Mouse (Mus musculus): ENCODE measurements around the gene Raf1. TPM values are rescaled to one million over a fixed set of nuclear protein-coding genes. Genes with fewer than 3 reads are reported as not detected.

Raf1 gene
- polyA plus RNA-seq, 1 experiment from 2014 or later = 141 TPM

DNA sequence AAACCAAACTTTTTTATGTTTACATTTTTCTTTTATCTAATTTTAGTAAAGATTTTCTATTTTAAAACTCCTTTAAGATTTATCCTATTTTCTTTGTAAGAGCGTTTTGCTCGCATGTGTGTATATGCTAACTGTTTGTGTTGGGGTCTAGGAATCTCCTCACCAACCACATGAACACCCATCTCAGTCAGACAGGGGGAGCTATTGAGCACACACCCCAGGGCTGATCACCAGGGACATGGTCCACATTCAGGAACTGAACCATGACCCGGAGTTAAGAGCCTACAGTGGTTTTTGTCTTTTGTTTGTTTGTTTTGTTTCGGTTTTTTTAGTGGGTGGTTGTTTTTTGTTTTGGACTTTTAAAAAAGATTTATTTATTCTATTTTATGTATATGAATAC is 22.3 kb upstream of the Raf1 start:
- ATAC-seq (ENCODE audit: insufficient number of reproducible peaks, low FRiP score, low TSS enrichment, low read depth) = no peak
- no peak overlapping the region for H3K9ac ChIP-seq (ENCODE audit: low read length)

DNA sequence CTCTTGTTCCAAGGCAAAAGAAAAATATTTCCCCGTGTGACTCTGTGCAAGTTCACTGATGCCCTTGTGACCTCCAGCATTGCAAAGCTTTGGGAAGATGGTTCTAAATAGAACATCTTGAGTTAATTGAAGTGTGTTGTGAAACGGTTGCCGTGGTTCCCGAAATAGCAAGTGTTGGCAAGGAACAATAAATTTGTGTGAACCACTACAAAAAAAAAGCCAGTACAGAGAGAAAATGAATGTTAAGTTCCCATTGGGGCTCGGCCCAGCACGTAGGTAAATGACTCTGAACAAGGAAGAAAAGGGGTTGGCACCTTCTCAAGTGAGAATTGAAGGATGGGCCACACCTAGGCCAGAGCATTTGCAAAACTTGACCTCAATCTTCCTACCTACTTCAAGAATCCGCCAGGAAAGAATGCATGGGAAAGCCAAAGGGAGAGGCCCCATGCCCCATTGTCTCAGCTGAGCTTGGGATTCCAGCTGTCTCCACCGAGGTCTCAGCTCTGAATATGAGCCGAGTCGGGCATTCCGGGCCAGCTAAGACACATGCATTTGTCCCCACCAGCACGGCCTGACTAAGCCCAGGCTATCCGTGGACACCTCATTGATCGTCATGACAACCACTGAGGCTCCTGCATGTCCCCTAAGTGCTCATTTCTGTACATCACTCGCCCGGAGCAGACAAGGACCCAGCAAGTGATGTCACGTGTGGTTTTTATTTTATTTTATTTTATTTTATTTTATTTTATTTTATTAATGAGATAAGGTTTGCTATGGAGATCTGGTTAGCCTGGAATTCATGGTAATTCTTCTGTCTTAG is 21.5 kb upstream of the Raf1 start:
- Histone ChIP-seq H3K9me3 (ENCODE audit: control insufficient read depth, low read length) (no peaks in the 10 kb centered on the region), H3K4me2 (ENCODE audit: low read depth, severe bottlenecking) (no peak overlapping the region), H3K27me3 (ENCODE audit: control insufficient read depth, insufficient read depth, low read length) (no peaks in the 10 kb centered on the region), H3K36me3 (ENCODE audit: control insufficient read depth, insufficient read depth, low read length) (no peaks in the 10 kb centered on the region), H3K9ac (ENCODE audit: low read length) (no peak overlapping the region), H3K4me3 (ENCODE audit: low read depth, low read length) (no peak overlapping the region), H3K4me1 (ENCODE audit: control insufficient read depth, insufficient read depth, low read length) (no peaks in the 10 kb centered on the region), H3K27ac (replicated peaks; ENCODE audit: low read depth, low read length) (no peak overlapping the region)
- ATAC-seq (ENCODE audit: insufficient number of reproducible peaks, low FRiP score, low TSS enrichment, low read depth) = no peak
- DNase-seq (ENCODE audit: low spot score) = no peak
- WGBS = 80% methylated on average over 17 of the region's 17 CpGs

More for the DNA sequence above, 22.3 kb upstream of the Raf1 start:
- Histone ChIP-seq H3K4me3 (ENCODE audit: low read depth, low read length) (no peak overlapping the region), H3K36me3 (ENCODE audit: control insufficient read depth, insufficient read depth, low read length) (no peaks in the 10 kb centered on the region), H3K9me3 (ENCODE audit: control insufficient read depth, low read length) (no peaks in the 10 kb centered on the region), H3K27ac (replicated peaks; ENCODE audit: low read depth, low read length) (no peak overlapping the region), H3K27me3 (ENCODE audit: control insufficient read depth, insufficient read depth, low read length) (no peaks in the 10 kb centered on the region), H3K4me1 (ENCODE audit: control insufficient read depth, insufficient read depth, low read length) (no peaks in the 10 kb centered on the region), H3K4me2 (ENCODE audit: low read depth, severe bottlenecking) (no peak overlapping the region)
- no peak for DNase-seq (ENCODE audit: low spot score)
- 87% methylated on average over 4 of the region's 4 CpGs for WGBS

DNA sequence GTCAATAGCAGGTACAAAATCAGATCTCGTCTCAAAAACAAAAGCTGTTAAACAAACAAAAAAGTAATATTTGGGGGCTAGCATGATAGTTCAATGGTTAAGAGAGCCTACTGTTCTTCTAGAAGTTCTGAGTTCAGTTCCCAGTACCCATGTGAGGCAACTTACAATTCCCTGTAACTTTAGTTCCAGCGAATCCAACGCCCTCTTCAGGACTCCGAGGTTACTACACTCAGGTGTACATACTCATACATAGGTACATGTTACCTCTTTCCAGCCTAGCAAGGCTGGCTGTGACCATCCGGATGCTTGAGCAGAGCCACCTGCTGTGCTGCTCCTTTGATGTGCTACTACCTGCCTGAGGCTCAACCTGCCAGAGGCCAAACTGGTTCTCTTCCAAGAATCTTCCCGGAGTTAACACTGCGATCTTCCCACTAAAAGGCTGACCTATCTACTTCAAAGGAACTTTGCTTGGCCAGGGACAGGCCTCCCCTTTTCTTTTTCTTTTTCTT is 20.3 kb upstream of the Raf1 start:
- Histone ChIP-seq H3K27me3 (ENCODE audit: control insufficient read depth, insufficient read depth, low read length) (no peaks in the 10 kb centered on the region), H3K27ac (replicated peaks; ENCODE audit: low read depth, low read length) (no peak overlapping the region), H3K4me2 (ENCODE audit: low read depth, severe bottlenecking) (no peak overlapping the region), H3K9ac (ENCODE audit: low read length) (no peak overlapping the region), H3K4me3 (ENCODE audit: low read depth, low read length) (no peak overlapping the region), H3K9me3 (ENCODE audit: control insufficient read depth, low read length) (no peaks in the 10 kb centered on the region), H3K4me1 (ENCODE audit: control insufficient read depth, insufficient read depth, low read length) (no peaks in the 10 kb centered on the region), H3K36me3 (ENCODE audit: control insufficient read depth, insufficient read depth, low read length) (no peaks in the 10 kb centered on the region)
- 80% methylated on average over 7 of the region's 7 CpGs for WGBS
- DNase-seq (ENCODE audit: low spot score) (no peak), ATAC-seq (ENCODE audit: insufficient number of reproducible peaks, low FRiP score, low TSS enrichment, low read depth) (no peak)

DNA sequence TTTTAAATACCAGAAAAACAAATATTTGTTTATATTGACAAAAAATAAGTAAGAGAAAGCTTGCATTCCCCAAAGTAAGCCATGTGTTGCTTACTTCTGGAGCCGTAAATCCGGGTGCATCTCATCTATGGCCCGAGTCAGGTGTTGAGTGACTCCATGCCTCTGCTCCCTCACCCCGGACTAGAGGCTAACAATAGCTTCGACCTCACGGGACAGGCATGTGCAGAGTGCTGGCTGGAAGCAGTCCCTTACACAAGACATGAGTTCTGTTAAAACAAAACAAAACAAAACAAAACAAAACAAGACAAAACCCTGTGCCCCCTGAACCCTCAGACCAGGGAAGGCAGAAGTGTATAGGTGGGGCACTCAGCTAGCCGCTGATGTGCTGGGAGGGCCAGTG is 18.7 kb upstream of the Raf1 start:
- Histone ChIP-seq H3K9ac (ENCODE audit: low read length) (no peak overlapping the region), H3K4me3 (ENCODE audit: low read depth, low read length) (no peak overlapping the region), H3K4me2 (ENCODE audit: low read depth, severe bottlenecking) (no peak overlapping the region), H3K27ac (replicated peaks; ENCODE audit: low read depth, low read length) (no peak overlapping the region), H3K27me3 (ENCODE audit: control insufficient read depth, insufficient read depth, low read length) (no peaks in the 10 kb centered on the region), H3K4me1 (ENCODE audit: control insufficient read depth, insufficient read depth, low read length) (no peaks in the 10 kb centered on the region), H3K36me3 (ENCODE audit: control insufficient read depth, insufficient read depth, low read length) (no peaks in the 10 kb centered on the region), H3K9me3 (ENCODE audit: control insufficient read depth, low read length) (no peaks in the 10 kb centered on the region)
- WGBS = 56% methylated on average over 7 of the region's 7 CpGs
- DNase-seq (ENCODE audit: low spot score) (no peak), ATAC-seq (ENCODE audit: insufficient number of reproducible peaks, low FRiP score, low TSS enrichment, low read depth) (no peak)

DNA sequence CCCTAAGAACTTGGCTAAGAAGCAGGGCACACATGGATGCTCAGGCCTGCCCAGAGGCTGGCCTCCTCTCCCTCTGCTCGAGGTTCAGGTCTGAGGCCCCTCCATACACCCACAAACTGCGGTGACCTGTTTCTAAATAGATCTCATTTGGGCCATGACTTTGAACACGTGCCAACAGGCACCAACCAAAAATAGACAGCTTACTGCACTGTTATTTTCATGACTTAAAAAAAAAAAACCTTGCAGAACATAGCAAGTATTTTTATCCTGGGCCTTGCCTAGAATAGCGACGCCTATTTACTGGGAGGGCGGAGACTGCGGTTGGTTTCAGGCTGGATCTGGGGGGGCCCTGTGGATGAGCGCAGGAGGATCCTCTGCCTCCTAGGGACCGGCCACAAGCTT is 18.0 kb upstream of the Raf1 start:
- Histone ChIP-seq H3K4me3 (ENCODE audit: low read depth, low read length) (no peak overlapping the region), H3K27ac (replicated peaks; ENCODE audit: low read depth, low read length) (no peak overlapping the region), H3K4me2 (ENCODE audit: low read depth, severe bottlenecking) (no peak overlapping the region), H3K27me3 (ENCODE audit: control insufficient read depth, insufficient read depth, low read length) (no peaks in the 10 kb centered on the region), H3K36me3 (ENCODE audit: control insufficient read depth, insufficient read depth, low read length) (no peaks in the 10 kb centered on the region), H3K9me3 (ENCODE audit: control insufficient read depth, low read length) (no peaks in the 10 kb centered on the region), H3K4me1 (ENCODE audit: control insufficient read depth, insufficient read depth, low read length) (no peaks in the 10 kb centered on the region), H3K9ac (ENCODE audit: low read length) (no peak overlapping the region)
- no peak for ATAC-seq (ENCODE audit: insufficient number of reproducible peaks, low FRiP score, low TSS enrichment, low read depth)
- no peak for DNase-seq (ENCODE audit: low spot score)
- 54% methylated on average over 9 of the region's 9 CpGs for WGBS

DNA sequence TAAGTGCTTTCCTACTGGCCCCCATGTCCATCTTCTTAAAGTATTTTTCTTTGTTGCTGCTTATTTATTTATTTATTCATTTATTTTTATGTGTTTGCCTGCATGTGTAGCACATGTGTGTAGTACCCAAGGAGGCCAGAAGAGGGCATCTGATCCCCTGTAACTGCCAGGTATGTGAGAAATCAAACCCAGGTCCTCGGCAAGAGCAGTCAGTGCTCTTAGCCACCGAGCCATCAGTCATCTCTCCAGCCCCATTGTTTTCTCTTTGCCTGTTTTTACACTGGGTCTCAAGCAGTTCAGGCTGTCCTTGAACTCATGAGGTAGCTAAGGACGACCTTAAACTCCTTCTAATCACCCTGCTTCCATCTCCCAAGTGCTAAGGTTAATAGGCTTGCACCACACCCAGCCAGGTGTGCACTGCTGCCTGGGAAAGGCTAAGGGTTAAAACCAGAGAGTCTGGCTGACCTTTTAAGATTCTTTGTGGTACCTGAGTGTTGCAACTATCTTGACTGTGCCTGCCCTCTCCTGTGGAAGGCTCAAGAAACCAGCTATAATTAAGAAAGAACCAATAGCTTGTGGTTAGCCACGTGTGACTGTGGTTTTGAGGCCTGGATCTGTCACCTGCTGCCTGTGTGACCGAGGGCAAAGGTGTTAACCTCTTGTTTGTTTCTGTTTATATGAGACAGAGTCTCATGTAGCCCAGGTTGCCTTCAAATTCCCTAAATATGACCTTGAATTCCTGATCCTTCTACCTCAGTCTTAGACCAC is 16.7 kb upstream of the Raf1 start:
- Histone ChIP-seq H3K36me3 (ENCODE audit: control insufficient read depth, insufficient read depth, low read length) (no peaks in the 10 kb centered on the region), H3K27me3 (ENCODE audit: control insufficient read depth, insufficient read depth, low read length) (no peaks in the 10 kb centered on the region), H3K9me3 (ENCODE audit: control insufficient read depth, low read length) (no peaks in the 10 kb centered on the region), H3K4me3 (ENCODE audit: low read depth, low read length) (no peak overlapping the region), H3K27ac (replicated peaks; ENCODE audit: low read depth, low read length) (no peak overlapping the region), H3K9ac (ENCODE audit: low read length) (no peak overlapping the region), H3K4me2 (ENCODE audit: low read depth, severe bottlenecking) (no peak overlapping the region), H3K4me1 (ENCODE audit: control insufficient read depth, insufficient read depth, low read length) (no peaks in the 10 kb centered on the region)
- 71% methylated on average over 5 of the region's 5 CpGs for WGBS
- DNase-seq (ENCODE audit: low spot score) (peak; percentile 64), ATAC-seq (ENCODE audit: insufficient number of reproducible peaks, low FRiP score, low TSS enrichment, low read depth) (no peak)

DNA sequence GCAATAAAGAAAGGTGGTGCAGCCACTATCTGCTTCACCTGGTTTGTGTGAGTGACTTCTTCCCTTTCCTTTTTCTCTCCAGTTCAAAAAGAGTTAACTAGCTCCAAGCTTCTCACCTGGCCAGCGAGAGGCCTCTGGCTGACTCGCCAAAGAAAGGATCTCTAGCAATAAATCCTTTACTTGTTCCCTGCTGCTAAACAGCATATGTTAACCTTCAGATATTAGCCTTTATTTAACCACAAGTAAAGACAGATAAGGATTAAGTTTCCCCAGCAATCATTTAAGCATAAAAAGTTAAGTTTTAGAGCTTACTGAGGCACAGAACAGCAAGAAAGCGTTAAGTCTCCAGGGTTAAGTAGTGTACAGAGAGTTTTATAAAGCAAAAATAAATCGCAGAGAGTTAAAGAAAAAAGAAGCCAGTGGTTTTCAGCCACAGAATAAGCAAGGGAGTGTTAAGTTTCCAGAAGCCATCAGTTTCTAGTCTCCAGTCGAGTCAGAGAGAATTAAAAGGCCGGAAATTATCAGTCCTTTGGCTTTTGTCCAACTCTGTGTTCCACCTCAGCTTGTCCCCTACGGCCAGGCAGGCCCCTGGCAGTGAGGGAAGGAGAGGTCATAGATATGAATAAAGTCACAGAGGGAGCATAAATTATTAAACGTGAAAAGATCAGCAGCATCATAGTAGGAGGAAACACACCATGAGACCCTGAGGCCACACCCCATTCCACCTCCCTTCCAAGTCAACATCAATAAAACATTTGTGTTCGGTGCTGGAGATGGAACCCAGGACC is 15.9 kb upstream of the Raf1 start:
- Histone ChIP-seq H3K36me3 (ENCODE audit: control insufficient read depth, insufficient read depth, low read length) (no peaks in the 10 kb centered on the region), H3K4me2 (ENCODE audit: low read depth, severe bottlenecking) (no peak overlapping the region), H3K27ac (replicated peaks; ENCODE audit: low read depth, low read length) (no peak overlapping the region), H3K27me3 (ENCODE audit: control insufficient read depth, insufficient read depth, low read length) (no peaks in the 10 kb centered on the region), H3K4me3 (ENCODE audit: low read depth, low read length) (no peak overlapping the region), H3K4me1 (ENCODE audit: control insufficient read depth, insufficient read depth, low read length) (no peaks in the 10 kb centered on the region), H3K9ac (ENCODE audit: low read length) (no peak overlapping the region), H3K9me3 (ENCODE audit: control insufficient read depth, low read length) (no peaks in the 10 kb centered on the region)
- WGBS = 64% methylated on average over 9 of the region's 9 CpGs
- DNase-seq (ENCODE audit: low spot score) (no peak), ATAC-seq (ENCODE audit: insufficient number of reproducible peaks, low FRiP score, low TSS enrichment, low read depth) (no peak)

DNA sequence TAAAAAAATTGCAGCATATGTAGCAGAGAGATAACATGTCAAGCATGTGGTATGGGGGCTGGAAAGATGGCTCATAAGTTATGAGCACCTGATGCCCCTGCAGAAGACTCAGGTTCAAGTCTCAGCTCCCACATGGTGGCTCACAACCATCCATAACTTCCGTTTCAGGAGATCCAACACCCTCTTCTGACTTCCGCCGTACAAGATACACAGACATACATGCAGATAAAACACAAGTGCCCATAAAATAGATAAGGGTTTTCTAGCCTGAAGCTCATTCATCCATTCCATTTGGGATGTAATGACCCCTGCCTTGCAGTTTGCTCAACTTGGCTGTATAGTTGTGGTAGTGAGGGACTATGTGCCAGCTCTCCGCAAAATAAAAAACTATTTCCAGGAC is 13.7 kb upstream of the Raf1 start:
- Histone ChIP-seq H3K27me3 (ENCODE audit: control insufficient read depth, insufficient read depth, low read length) (no peaks in the 10 kb centered on the region), H3K4me2 (ENCODE audit: low read depth, severe bottlenecking) (no peak overlapping the region), H3K9ac (ENCODE audit: low read length) (no peak overlapping the region), H3K36me3 (ENCODE audit: control insufficient read depth, insufficient read depth, low read length) (no peaks in the 10 kb centered on the region), H3K4me1 (ENCODE audit: control insufficient read depth, insufficient read depth, low read length) (no peaks in the 10 kb centered on the region), H3K4me3 (ENCODE audit: low read depth, low read length) (no peak overlapping the region), H3K27ac (replicated peaks; ENCODE audit: low read depth, low read length) (no peak overlapping the region), H3K9me3 (ENCODE audit: control insufficient read depth, low read length) (no peaks in the 10 kb centered on the region; the same call in 1 of the 2 replicates)
- ATAC-seq (ENCODE audit: insufficient number of reproducible peaks, low FRiP score, low TSS enrichment, low read depth) (no peak), DNase-seq (ENCODE audit: low spot score) (no peak)
- 93% methylated on average over 4 of the region's 4 CpGs for WGBS

Measured in limb, embryonic 11.5 days (tissue).